Mouse (Mus musculus) embryo, embryonic 10 days (tissue): ENCODE results near the gene Tram2.
A peak's percentile ranks its signal among the peaks of the same experiment; 100 is the strongest.

ENCODE experiments used
- DNase-seq: peaks from one replicate; pipeline ENCODE4 v3.0.0-alpha.2; 2015; ENCODE audit warnings: low spot score

The Tram2 gene

GRCm38 (mm10) chr1:21010282-21010800 is 68.7 kb downstream of the Tram2 start:
- DNase-seq: no peak

GRCm38 (mm10) chr1:21008891-21009290 is 70.1 kb downstream of the Tram2 start:
- no peak for DNase-seq

GRCm38 (mm10) chr1:21007941-21008701 is 70.9 kb downstream of the Tram2 start:
- no peak for DNase-seq

GRCm38 (mm10) chr1:21006775-21007174 is 72.3 kb downstream of the Tram2 start:
- no peak for DNase-seq

GRCm38 (mm10) chr1:21004596-21004995 is 74.4 kb downstream of the Tram2 start:
- no peak for DNase-seq

- DNase-seq: no peak
These were observed 76.5 kb downstream of the Tram2 start for GRCm38 (mm10) chr1:21002246-21003142.

- no peak for DNase-seq
These were observed 81.1 kb downstream of the Tram2 start for GRCm38 (mm10) chr1:20997881-20998389.

GRCm38 (mm10) chr1:20997328-20997689 is 81.7 kb downstream of the Tram2 start:
- no peak for DNase-seq

- DNase-seq: peak; percentile 61
These were observed 82.3 kb downstream of the Tram2 start for GRCm38 (mm10) chr1:20996603-20997327.

GRCm38 (mm10) chr1:20995331-20995986 is 83.6 kb downstream of the Tram2 start:
- DNase-seq: no peak

GRCm38 (mm10) chr1:20994338-20994737 is 84.7 kb downstream of the Tram2 start:
- no peak for DNase-seq

GRCm38 (mm10) chr1:20993690-20994089 is 85.3 kb downstream of the Tram2 start:
- no peak for DNase-seq

- no peak for DNase-seq
These were observed 89.5 kb downstream of the Tram2 start for GRCm38 (mm10) chr1:20989461-20990083.

GRCm38 (mm10) chr1:20986378-20987056 is 92.5 kb downstream of the Tram2 start:
- no peak for DNase-seq

- no peak for DNase-seq
These were observed 94.4 kb downstream of the Tram2 start for GRCm38 (mm10) chr1:20984582-20984981.

- DNase-seq: no peak
These were observed 94.9 kb downstream of the Tram2 start for GRCm38 (mm10) chr1:20984103-20984502.

- no peak for DNase-seq
These were observed 97.3 kb downstream of the Tram2 start for GRCm38 (mm10) chr1:20981764-20982163.

GRCm38 (mm10) chr1:20980553-20980952 is 98.5 kb downstream of the Tram2 start:
- DNase-seq: no peak

GRCm38 (mm10) chr1:20974341-20975135 is 104.5 kb downstream of the Tram2 start:
- DNase-seq: no peak

GRCm38 (mm10) chr1:20973389-20973788 is 105.6 kb downstream of the Tram2 start:
- DNase-seq: no peak
